ENCODE assay signal across 24 mouse cellular contexts in the genomic region with DNA sequence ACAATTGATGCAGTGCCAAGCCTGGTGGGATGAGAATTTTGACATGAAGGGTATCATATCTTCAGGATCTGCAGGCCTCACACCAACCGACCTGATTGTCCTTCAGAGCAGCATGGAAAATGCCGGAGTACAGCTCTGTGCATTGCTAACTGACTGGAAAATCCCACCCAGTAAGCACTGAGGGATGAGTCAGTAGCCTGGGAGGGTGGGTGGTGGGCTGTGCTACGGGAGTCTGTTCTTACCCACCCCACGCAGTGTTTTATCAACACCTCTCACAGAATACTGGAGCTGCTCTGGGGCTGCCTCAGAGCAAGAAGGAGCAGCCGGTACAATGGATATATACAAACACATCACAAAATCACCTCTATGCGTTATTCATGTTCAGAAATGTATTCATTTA.
DNase-seq lines count a peak whose midpoint lies in the region; ATAC-seq lines count a peak whose summit lies in the region.
"Had no signal": no experiment of that assay in that cellular context is flagged by ENCODE, and none has a peak within 500 bp of the region (broad histone marks: within the 10 kb centered on the region; RNA-seq: fewer than 3 reads in every experiment).

No protein-coding gene starts in this region.

- peaks cover 6% of the 10 kb centered on the region; the same call in 1 of the 2 replicates for H3K4me1 ChIP-seq in heart, embryonic 12.5 days (replicated peaks)
- H3K4me1 ChIP-seq: embryonic facial prominence, embryonic 15.5 days; forebrain, embryonic 15.5 days; hindbrain, embryonic 13.5 days; midbrain, embryonic 10.5 days; neural tube, embryonic 15.5 days; stomach, embryonic 15.5 days had no signal

- 37% methylated on average over 6 of the region's 6 CpGs for WGBS in heart, embryonic 12.5 days

- H3K9ac ChIP-seq in heart, embryonic 12.5 days: no peak overlapping the region
- H3K9ac ChIP-seq: embryonic facial prominence, embryonic 15.5 days; forebrain, embryonic 15.5 days; heart, embryonic 13.5 days; hindbrain, embryonic 13.5 days; kidney, embryonic 15.5 days; neural tube, embryonic 15.5 days; stomach, embryonic 15.5 days had no signal

- no peak overlapping the region for H3K4me2 ChIP-seq in heart, embryonic 12.5 days
- H3K4me2 ChIP-seq: embryonic facial prominence, embryonic 15.5 days; forebrain, embryonic 15.5 days; heart, embryonic 13.5 days; hindbrain, embryonic 13.5 days; kidney, embryonic 15.5 days; neural tube, embryonic 15.5 days; stomach, embryonic 15.5 days had no signal

- H3K27ac ChIP-seq in heart, embryonic 12.5 days (ENCODE audit: poor library complexity, severe bottlenecking): no peak overlapping the region
- H3K27ac ChIP-seq: embryonic facial prominence, embryonic 15.5 days; forebrain, embryonic 15.5 days; heart, embryonic 13.5 days; hindbrain, embryonic 13.5 days; kidney, embryonic 15.5 days; midbrain, embryonic 10.5 days; neural tube, embryonic 15.5 days; stomach, embryonic 15.5 days had no signal

- DNase-seq in heart, postnatal 10 days: no peak
- peak; percentile 63 for DNase-seq in right cerebral cortex, adult 18-20 months
- DNase-seq in right cerebral cortex, postnatal 25 days: no peak
- peak; percentile 21 to 25 for DNase-seq in left cerebral cortex, adult 9 months (ENCODE audit: low spot score in 2 of 2)
- peak; percentile 74 for DNase-seq in telencephalon, adult 2 months (ENCODE audit: low read depth, low spot score)
- DNase-seq in thymus, postnatal 0 days (ENCODE audit: low spot score): no peak
- DNase-seq: adrenal gland, adult 8-10 months; cerebellum, adult 8-10 months; cerebellum, postnatal 36 days; heart, postnatal 36 days; kidney, adult 11 months; kidney, postnatal 36 days; thymus, adult 18-20 months; thymus, postnatal 4 days had no signal

- no peak overlapping the region for H3K4me3 ChIP-seq in heart, embryonic 12.5 days
- H3K4me3 ChIP-seq: embryonic facial prominence, embryonic 15.5 days; forebrain, embryonic 15.5 days; heart, embryonic 13.5 days; hindbrain, embryonic 13.5 days; kidney, embryonic 15.5 days; midbrain, embryonic 10.5 days; neural tube, embryonic 15.5 days; stomach, embryonic 15.5 days had no signal

- H3K36me3 ChIP-seq in heart, embryonic 12.5 days: no peaks in the 10 kb centered on the region
- H3K36me3 ChIP-seq: embryonic facial prominence, embryonic 15.5 days; forebrain, embryonic 15.5 days; heart, embryonic 13.5 days; hindbrain, embryonic 13.5 days; kidney, embryonic 15.5 days; midbrain, embryonic 10.5 days; neural tube, embryonic 15.5 days; stomach, embryonic 15.5 days had no signal

- H3K9me3 ChIP-seq in heart, embryonic 12.5 days (replicated peaks): no peaks in the 10 kb centered on the region
- H3K9me3 ChIP-seq: embryonic facial prominence, embryonic 15.5 days; forebrain, embryonic 15.5 days; heart, embryonic 13.5 days; hindbrain, embryonic 13.5 days; kidney, embryonic 15.5 days; midbrain, embryonic 10.5 days; neural tube, embryonic 15.5 days; stomach, embryonic 15.5 days had no signal

- H3K27me3 ChIP-seq in heart, embryonic 12.5 days (replicated peaks): no peaks in the 10 kb centered on the region
- H3K27me3 ChIP-seq: embryonic facial prominence, embryonic 15.5 days; forebrain, embryonic 15.5 days; heart, embryonic 13.5 days; hindbrain, embryonic 13.5 days; kidney, embryonic 15.5 days; neural tube, embryonic 15.5 days; stomach, embryonic 15.5 days had no signal

- intact Hi-C loops in heart, postnatal 10 days (cut with DNase I): no loop called here

- 0 out of 2 replicates have a peak, but pooled peaks have one; percentile 9 for ATAC-seq in heart, embryonic 12.5 days (ENCODE audit: insufficient number of reproducible peaks, low FRiP score)
- ATAC-seq: activated CD4-positive, CD25-positive, alpha-beta regulatory T cell, adult 4 months; forebrain, embryonic 15.5 days had no signal

Comparison
In these comparisons a context has a peak if more than half of its experiments do, and no peak if none do; other contexts are left out.
1. DNase-seq: peak in right cerebral cortex, adult 18-20 months (single experiment), left cerebral cortex, adult 9 months (2 of 2) and telencephalon, adult 2 months (single experiment); none in heart, postnatal 10 days (0 of 2), right cerebral cortex, postnatal 25 days (single experiment) and thymus, postnatal 0 days (single experiment).